Mouse (Mus musculus) kidney, embryonic 15.5 days (tissue): Measurements from ENCODE around the gene Fras1. TPM values are rescaled to one million over a fixed set of nuclear protein-coding genes. Genes with fewer than 3 reads are reported as not detected.

ENCODE experiments used
- ATAC-seq: fragments of 200-750 bp; cut with Nextera tagmentation; replicated peaks from 2 replicates; pipeline ENCODE4 v1.8.0; 2017; ENCODE audit warnings: moderate TSS enrichment; ENCODE audit not compliant: low FRiP score
- H3K27ac ChIP-seq: fragments of 300-500 bp; sonication (generic); 2 replicates; pipeline ENCODE4 v1.5.1; 2015; ENCODE audit warnings: mild to moderate bottlenecking, inconsistent platforms
- H3K27me3 ChIP-seq: fragments of 300-500 bp; sonication (generic); 2 replicates; pipeline ENCODE4 v1.6.1; 2015; ENCODE audit warnings: inconsistent platforms
- H3K36me3 ChIP-seq: fragments of 300-500 bp; sonication (generic); 2 replicates; pipeline ENCODE4 v1.6.1; 2015; ENCODE audit warnings: inconsistent platforms
- H3K4me1 ChIP-seq: fragments of 300-500 bp; sonication (generic); 2 replicates; pipeline ENCODE4 v1.6.1; 2015; ENCODE audit warnings: inconsistent platforms
- H3K4me2 ChIP-seq: fragments of 300-500 bp; sonication (generic); 2 replicates; pipeline ENCODE4 v1.6.1; 2015; ENCODE audit warnings: moderate library complexity, mild to moderate bottlenecking, inconsistent platforms
- H3K4me3 ChIP-seq: fragments of 300-500 bp; sonication (generic); replicated peaks from 2 replicates; pipeline ENCODE4 v1.5.1; 2015; ENCODE audit warnings: mild to moderate bottlenecking, inconsistent platforms
- H3K9ac ChIP-seq: fragments of 300-500 bp; sonication (generic); 2 replicates; pipeline ENCODE4 v1.6.1; 2015; ENCODE audit warnings: mild to moderate bottlenecking, inconsistent platforms
- H3K9me3 ChIP-seq: fragments of 300-500 bp; sonication (generic); replicated peaks from 2 replicates; pipeline ENCODE4 v1.6.1; 2016; ENCODE audit warnings: inconsistent platforms
- WGBS: fragments of 180-500 bp; shearing (Covaris S2); methylation state at CpG from one replicate; pipeline ENCODE4 v1.1.7; 2015; ENCODE audit warnings: mixed read lengths; 5-methylcytosine and 5-hydroxymethylcytosine counted together
- polyA plus RNA-seq: library from polyadenylated mRNA; unstranded; fragments of >200 nt; fragmentation: Nextera tagmentation; extraction: Ambion mirVana; gene quantifications from 2 replicates; pipeline ENCODE4 v1.2.1, GENCODE M21; 2015

Fras1 gene
- polyA plus RNA-seq, 1 experiment from 2014 or later = 36.4 TPM

DNA sequence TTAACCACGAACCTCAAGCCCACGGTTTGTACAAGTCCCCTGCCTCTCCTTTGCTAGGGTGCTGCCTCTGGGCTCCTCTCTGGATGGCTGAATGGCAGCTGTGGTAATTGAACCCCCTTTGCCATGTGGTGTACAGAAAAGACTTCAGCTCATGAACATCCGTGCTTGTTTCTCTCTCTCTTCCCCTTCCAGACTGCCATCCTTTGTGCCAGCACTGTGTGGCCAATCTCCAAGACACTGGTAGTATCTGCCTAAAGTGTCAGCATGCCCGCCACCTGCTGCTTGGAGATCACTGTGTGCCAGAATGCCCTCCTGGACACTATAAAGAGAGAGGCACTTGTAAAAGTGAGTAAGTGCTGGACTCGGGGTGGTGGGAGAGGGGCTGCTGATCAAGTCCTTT, 262.1 kb downstream of the Fras1 start:
- Histone ChIP-seq H3K4me1 (no peaks in the 10 kb centered on the region), H3K36me3 (peaks cover 23% of the 10 kb centered on the region), H3K27ac (no peak overlapping the region), H3K9ac (no peak overlapping the region), H3K9me3 (no peaks in the 10 kb centered on the region), H3K4me3 (no peak overlapping the region), H3K4me2 (no peak overlapping the region), H3K27me3 (no peaks in the 10 kb centered on the region)
- ATAC-seq = no peak
- 81% methylated on average over 5 of the region's 5 CpGs for WGBS

DNA sequence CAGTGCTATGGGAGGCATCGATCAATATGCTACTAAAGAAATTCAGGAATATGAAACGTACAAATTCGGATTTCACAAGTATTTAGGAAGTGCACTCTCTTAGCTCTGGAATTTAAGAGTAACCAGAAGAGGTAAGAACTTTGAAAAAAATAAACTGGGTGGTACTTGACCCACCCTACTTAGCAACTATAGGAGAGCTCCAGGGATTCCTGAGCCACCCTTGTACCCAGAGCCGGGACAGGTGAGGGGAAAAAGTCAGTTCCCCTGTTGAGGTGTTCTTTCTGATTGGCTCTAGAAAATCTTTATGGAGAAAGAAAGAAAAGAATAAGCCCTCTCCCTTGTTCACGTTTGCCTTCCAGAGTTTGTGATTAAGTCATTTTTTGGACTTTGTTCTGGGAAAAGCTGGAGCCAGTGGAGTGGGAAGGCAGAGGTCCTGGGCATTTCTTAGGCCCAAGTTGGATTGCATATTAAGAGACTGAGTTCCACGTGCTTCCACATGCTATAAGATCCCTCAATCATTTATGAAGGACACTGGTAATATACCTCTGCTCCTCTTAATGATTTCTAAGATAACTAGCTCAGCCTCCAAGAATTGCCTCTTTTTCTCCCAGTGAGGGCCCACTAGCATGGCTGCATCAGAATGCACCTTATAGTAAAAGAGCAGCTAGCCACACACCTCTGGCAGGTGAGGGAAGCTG, 265.6 kb downstream of the Fras1 start:
- Histone ChIP-seq H3K27ac (peak overlapping the region; percentile 46; the same call in 1 of the 2 replicates), H3K27me3 (no peaks in the 10 kb centered on the region), H3K4me3 (no peak overlapping the region), H3K9ac (no peak overlapping the region), H3K36me3 (peaks cover 44% of the 10 kb centered on the region), H3K4me2 (no peak overlapping the region), H3K9me3 (no peaks in the 10 kb centered on the region), H3K4me1 (no peaks in the 10 kb centered on the region)
- WGBS = 80% methylated on average over 6 of the region's 6 CpGs
- peak; percentile 66; the same call in 1 of the 2 replicates for ATAC-seq

DNA sequence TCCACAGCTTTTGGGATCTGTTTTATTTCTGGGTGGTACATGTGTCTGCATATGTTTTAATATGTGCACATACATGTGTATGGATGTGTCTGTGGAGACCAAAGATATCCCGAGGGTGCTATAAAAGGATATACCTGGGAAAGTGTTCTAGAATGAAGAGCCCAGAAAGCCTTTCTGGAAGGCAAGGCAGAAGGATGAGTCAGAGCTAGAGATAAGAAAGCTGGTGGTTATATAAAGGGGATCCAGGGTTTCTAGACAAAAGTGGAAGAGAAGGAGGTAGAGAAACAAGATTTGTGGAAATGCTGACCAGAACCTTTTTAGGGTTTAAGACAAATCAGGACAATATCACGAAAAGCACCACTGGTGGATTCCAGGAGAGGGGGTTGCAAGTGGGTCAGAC, 267.5 kb downstream of the Fras1 start:
- no peak overlapping the region for H3K4me3 ChIP-seq
- ATAC-seq = no peak
- H3K27ac ChIP-seq = no peak overlapping the region
- peaks cover 51% of the 10 kb centered on the region for H3K36me3 ChIP-seq
- 95% methylated on average over 2 of the region's 2 CpGs for WGBS
- H3K9ac ChIP-seq = no peak overlapping the region
- H3K9me3 ChIP-seq = no peaks in the 10 kb centered on the region
- H3K4me2 ChIP-seq = no peak overlapping the region
- H3K4me1 ChIP-seq = no peaks in the 10 kb centered on the region
- no peaks in the 10 kb centered on the region for H3K27me3 ChIP-seq

DNA sequence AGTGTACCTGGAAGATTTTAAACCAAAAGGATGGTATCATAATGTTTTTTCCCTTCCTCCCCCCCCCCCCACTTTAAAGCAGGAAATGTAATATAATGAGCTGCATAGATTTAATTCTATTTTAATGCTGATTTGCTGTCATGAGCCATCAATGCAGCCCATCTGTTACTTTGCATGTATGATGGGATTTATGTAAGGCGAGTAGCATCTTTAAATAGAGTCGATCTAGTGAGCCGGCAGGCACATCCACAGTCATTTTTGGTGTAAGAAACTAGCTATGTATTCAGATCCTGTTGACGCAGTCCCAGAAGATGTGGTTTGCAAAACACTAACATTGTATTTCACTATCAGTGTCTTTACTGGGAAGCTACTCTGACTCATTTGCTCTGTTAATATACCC, 301.9 kb downstream of the Fras1 start:
- Histone ChIP-seq H3K27ac (no peak overlapping the region), H3K27me3 (no peaks in the 10 kb centered on the region), H3K4me3 (no peak overlapping the region), H3K4me2 (no peak overlapping the region), H3K36me3 (peaks cover 34% of the 10 kb centered on the region), H3K4me1 (no peaks in the 10 kb centered on the region), H3K9me3 (no peaks in the 10 kb centered on the region), H3K9ac (no peak overlapping the region)
- 96% methylated on average over 4 of the region's 4 CpGs for WGBS
- ATAC-seq = no peak

DNA sequence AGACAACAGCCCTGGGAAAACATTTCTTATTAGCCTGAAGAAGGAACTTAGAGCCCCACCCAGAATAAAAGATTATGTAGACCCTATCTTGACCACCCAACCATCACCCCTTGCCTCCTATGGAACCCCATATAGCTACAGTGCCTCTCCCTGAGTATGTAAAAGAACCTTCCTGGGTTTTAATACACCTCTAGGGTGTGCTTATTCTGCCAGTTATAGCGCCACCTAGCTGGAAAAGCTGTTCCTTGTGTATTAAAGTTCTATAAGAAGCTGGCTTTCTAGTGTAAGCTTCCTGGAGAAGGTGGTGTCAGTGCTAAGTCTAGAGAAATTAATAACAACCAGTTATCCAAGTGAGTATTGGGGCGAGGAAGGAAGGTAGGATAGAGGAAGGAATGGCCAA, 303.7 kb downstream of the Fras1 start:
- H3K4me2 ChIP-seq = no peak overlapping the region
- 35% methylated on average over 2 of the region's 2 CpGs for WGBS
- no peak overlapping the region for H3K27ac ChIP-seq
- no peaks in the 10 kb centered on the region for H3K9me3 ChIP-seq
- H3K4me1 ChIP-seq = no peaks in the 10 kb centered on the region
- H3K9ac ChIP-seq = no peak overlapping the region
- no peak overlapping the region for H3K4me3 ChIP-seq
- ATAC-seq = peak; percentile 58
- H3K27me3 ChIP-seq = no peaks in the 10 kb centered on the region
- peaks cover 42% of the 10 kb centered on the region for H3K36me3 ChIP-seq

DNA sequence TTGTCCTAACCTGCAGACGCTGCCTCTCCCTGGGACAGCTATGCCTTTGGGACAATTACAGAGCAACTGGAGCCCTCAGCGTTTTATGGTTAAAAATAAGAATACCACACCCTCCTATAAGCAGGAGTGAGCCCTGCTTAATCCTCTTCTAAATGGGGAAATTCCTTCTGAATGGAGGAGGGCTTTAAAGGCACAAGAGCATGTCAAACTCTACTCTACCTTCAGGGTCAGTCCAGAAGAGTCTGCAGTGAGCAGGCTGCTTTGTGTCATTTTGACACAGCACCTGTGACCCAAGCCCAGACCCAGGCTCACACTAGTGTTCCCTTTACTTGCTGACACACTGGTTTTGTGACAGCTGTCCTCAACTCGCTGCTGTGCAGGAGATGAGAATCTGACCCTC, 307.3 kb downstream of the Fras1 start:
- Histone ChIP-seq H3K9me3 (no peaks in the 10 kb centered on the region), H3K9ac (no peak overlapping the region), H3K27ac (no peak overlapping the region), H3K27me3 (no peaks in the 10 kb centered on the region), H3K4me3 (no peak overlapping the region), H3K4me2 (no peak overlapping the region), H3K4me1 (no peaks in the 10 kb centered on the region), H3K36me3 (peaks cover 39% of the 10 kb centered on the region; the same call in 1 of the 2 replicates)
- ATAC-seq = no peak
- WGBS = 54% methylated on average over 3 of the region's 3 CpGs

DNA sequence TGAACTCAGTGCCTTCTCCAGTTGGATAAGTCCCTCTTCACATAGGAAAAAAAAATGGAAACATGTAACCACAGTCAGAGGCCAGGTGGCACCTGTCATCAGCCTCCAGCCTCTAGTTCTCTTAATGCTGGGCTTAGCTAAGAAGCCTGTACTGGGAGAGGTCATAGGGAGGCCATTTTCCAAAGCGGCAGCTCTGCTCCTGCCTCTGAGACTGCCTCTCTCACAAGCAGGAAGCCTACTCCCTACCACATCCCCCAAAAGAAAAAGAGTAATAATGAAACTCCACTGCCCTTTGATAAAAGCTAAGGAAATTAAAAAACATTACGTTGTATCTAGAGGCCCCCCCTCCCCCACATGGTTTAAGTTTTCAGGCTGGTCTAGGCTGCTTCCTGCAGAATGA, 309.0 kb downstream of the Fras1 start:
- no peak overlapping the region for H3K4me2 ChIP-seq
- no peaks in the 10 kb centered on the region for H3K27me3 ChIP-seq
- H3K4me3 ChIP-seq = no peak overlapping the region
- H3K9ac ChIP-seq = no peak overlapping the region
- peaks cover 43% of the 10 kb centered on the region for H3K36me3 ChIP-seq
- 0 out of 2 replicates have a peak, but pooled peaks cover 3% of the 10 kb centered on the region for H3K9me3 ChIP-seq
- ATAC-seq = no peak
- H3K4me1 ChIP-seq = no peaks in the 10 kb centered on the region
- H3K27ac ChIP-seq = no peak overlapping the region
- WGBS = 33% methylated on average over 2 of the region's 2 CpGs

DNA sequence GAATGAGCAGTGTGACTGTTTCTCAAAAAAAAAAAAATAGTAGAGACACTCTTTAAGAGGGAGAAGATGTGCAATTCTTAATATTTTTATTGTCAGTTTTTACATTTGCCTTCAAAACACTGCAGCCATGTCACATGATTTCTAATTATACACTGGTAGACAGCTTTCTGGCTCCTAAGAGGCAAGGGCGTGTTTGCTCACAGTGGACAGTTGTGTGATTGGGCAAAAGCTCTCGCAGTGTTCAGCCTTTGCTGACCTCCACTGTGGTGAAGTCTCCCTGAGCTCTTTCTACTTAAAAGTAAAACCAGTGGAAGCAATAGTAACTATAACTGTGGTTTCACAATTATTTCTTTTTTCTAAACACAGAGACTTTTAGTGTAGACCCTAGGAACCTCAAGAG, 315.1 kb downstream of the Fras1 start:
- Histone ChIP-seq H3K36me3 (peaks cover 47% of the 10 kb centered on the region), H3K27ac (no peak overlapping the region), H3K9ac (no peak overlapping the region), H3K4me1 (no peaks in the 10 kb centered on the region), H3K4me2 (no peak overlapping the region), H3K27me3 (no peaks in the 10 kb centered on the region), H3K9me3 (0 out of 2 replicates have a peak, but pooled peaks cover 3% of the 10 kb centered on the region), H3K4me3 (no peak overlapping the region)
- no peak for ATAC-seq
- 86% methylated on average over 2 of the region's 2 CpGs for WGBS

DNA sequence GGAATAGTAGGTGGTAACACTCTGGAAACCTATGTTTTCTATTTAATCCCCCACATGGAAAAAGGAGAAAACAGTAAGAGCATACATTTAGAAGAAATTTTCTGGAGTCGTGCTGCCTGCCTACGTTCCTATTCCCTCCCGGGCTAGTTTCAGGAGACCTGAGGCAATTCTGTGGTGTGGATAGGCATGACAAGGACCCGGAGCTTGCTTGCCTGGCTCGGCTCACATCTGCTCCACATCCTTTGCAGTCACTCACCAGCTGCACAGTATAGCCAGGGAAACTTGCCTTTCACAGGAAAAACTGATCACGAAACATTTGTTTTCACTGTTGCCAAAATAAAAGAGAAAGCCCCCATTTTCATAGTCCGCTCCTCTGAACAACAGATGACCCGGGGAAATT, 325.2 kb downstream of the Fras1 start:
- no peaks in the 10 kb centered on the region for H3K9me3 ChIP-seq
- no peaks in the 10 kb centered on the region for H3K4me1 ChIP-seq
- no peak overlapping the region for H3K4me3 ChIP-seq
- no peaks in the 10 kb centered on the region for H3K27me3 ChIP-seq
- H3K9ac ChIP-seq = no peak overlapping the region
- no peak overlapping the region for H3K4me2 ChIP-seq
- peaks cover 62% of the 10 kb centered on the region for H3K36me3 ChIP-seq
- H3K27ac ChIP-seq = no peak overlapping the region
- 86% methylated on average over 8 of the region's 8 CpGs for WGBS
- ATAC-seq = no peak

DNA sequence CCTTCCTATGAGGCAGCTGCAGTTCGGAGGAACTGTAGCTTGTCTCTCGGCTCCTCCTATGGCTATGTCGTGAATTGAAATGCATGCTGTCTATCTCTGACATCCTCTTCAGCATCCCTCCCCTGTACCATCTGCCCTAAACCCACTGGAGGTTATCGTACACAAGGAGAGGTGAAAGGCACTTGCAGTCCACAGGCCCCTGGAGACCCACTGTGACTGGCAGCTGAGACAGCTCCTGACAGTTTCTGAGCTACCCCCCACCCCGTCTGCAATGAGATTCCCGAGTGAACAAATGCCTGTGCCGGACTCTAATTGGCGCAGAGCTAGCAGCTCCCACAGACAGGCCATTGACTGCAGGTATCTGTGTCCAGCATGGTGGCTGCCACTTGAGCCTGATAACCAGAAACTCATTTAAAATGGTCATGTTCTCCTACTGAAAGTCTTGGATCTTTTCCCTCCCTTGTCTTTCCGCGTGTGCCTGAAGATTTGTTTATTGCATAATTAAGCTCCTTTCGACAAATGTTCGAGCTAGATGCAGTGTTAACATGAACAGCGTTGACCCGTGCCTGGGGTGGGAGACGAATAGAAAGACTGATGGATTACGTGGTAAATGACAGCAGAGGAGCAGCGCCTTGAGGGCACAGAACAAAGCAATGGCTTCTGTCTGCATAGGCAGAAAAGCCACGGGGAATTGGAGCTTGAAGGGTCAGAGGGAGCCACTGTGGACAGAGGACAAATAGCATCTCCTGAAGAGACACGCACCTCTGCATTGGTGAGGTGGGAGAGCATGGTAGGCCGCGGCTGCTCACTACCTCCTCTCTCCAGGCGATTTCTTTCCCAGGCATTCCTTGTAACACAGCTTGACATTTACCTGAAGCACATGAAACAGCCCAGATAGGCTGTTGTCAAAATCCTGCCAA, 329.2 kb downstream of the Fras1 start:
- no peak overlapping the region for H3K4me2 ChIP-seq
- no peak overlapping the region for H3K27ac ChIP-seq
- peaks cover 68% of the 10 kb centered on the region for H3K36me3 ChIP-seq
- no peak overlapping the region for H3K4me3 ChIP-seq
- H3K27me3 ChIP-seq = no peaks in the 10 kb centered on the region
- ATAC-seq = no peak
- no peak overlapping the region for H3K9ac ChIP-seq
- no peaks in the 10 kb centered on the region for H3K9me3 ChIP-seq
- 61% methylated on average over 22 of the region's 22 CpGs for WGBS
- H3K4me1 ChIP-seq = no peaks in the 10 kb centered on the region

DNA sequence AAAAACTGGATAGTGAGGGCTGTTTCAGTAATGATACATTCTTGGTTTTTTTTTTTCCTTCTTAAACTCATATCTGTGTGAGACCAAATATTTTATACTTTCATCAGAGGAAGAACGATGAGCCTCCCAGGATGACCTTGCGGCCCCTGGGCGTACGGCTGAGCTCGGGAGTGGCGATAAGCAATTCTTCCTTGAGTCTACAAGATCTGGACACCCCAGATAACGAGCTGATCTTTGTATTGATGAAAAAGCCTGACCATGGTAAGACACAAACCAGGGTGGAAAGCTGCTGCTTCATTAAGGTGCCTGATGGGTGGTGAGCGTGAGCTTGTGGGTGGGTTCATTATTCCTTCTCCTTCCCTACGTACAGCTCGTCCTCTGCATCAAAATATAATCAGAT, 334.8 kb downstream of the Fras1 start:
- Histone ChIP-seq H3K9ac (no peak overlapping the region), H3K27ac (no peak overlapping the region), H3K4me3 (no peak overlapping the region), H3K36me3 (peaks cover 70% of the 10 kb centered on the region), H3K27me3 (no peaks in the 10 kb centered on the region), H3K9me3 (no peaks in the 10 kb centered on the region), H3K4me2 (no peak overlapping the region), H3K4me1 (peaks cover 14% of the 10 kb centered on the region)
- 88% methylated on average over 10 of the region's 10 CpGs for WGBS
- no peak for ATAC-seq

DNA sequence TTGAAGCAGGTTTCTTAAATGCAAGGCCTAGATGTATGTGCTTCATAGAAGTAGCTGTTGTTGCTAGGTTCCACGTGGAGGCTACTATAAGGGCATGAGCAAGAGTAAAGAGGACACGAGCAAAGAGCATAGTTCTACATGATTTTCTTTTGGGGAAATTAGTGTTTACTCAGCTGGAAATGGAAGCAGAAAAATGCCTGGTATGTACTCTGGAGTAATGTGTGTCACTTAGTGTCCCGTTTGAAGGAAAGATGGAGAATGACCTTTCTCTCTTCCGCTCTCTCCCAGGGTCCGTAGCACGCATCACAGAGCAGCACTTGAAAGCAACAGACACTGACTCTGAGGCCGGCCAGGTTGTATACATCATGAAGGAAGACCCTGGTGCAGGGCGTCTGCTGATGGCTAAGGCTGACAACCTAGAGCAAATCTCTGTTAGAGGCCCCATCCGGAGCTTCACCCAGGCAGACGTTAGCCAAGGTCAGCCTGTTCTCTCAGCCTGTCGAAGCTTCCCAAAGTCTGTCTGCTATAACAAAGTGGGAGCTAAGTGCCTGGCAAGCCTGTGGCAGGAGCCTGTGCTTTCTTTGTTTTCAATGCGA, 338.4 kb downstream of the Fras1 start:
- Histone ChIP-seq H3K4me1 (peaks cover 17% of the 10 kb centered on the region), H3K27me3 (no peaks in the 10 kb centered on the region), H3K9ac (no peak overlapping the region), H3K36me3 (peaks cover 76% of the 10 kb centered on the region), H3K4me2 (no peak overlapping the region), H3K27ac (peak overlapping the region; percentile 73), H3K4me3 (no peak overlapping the region), H3K9me3 (no peaks in the 10 kb centered on the region)
- WGBS = 27% methylated on average over 12 of the region's 12 CpGs
- peak; percentile 60 for ATAC-seq
